Mouse (Mus musculus) megakaryocyte, adult 5-6 weeks (primary cell): ENCODE results near the gene 6030408B16Rik. TPM values are rescaled to one million over a fixed set of nuclear protein-coding genes. Genes with fewer than 3 reads are reported as not detected.

Source experiments
- ATAC-seq: 2 replicates; pipeline ENCODE4 v1.8.0; 2016; ENCODE audit warnings: mild to moderate bottlenecking, inconsistent platforms; ENCODE audit not compliant: poor library complexity, severe bottlenecking
- total RNA-seq, 2 experiments: library from RNA; stranded (forward) in 1 of 2; stranded (reverse) in 1 of 2; fragments of 153-499, 151-499 nt in 1 of 2; fragments of 221-1000, 200-1000 nt in 1 of 2; gene quantifications; 2 replicates each; pipeline versions ENCODE4 v1.2.3 to v1.2.4; 2015 to 2017

The 6030408B16Rik gene
- total RNA-seq, 2 experiments from 2014 or later, result not detected

DNA sequence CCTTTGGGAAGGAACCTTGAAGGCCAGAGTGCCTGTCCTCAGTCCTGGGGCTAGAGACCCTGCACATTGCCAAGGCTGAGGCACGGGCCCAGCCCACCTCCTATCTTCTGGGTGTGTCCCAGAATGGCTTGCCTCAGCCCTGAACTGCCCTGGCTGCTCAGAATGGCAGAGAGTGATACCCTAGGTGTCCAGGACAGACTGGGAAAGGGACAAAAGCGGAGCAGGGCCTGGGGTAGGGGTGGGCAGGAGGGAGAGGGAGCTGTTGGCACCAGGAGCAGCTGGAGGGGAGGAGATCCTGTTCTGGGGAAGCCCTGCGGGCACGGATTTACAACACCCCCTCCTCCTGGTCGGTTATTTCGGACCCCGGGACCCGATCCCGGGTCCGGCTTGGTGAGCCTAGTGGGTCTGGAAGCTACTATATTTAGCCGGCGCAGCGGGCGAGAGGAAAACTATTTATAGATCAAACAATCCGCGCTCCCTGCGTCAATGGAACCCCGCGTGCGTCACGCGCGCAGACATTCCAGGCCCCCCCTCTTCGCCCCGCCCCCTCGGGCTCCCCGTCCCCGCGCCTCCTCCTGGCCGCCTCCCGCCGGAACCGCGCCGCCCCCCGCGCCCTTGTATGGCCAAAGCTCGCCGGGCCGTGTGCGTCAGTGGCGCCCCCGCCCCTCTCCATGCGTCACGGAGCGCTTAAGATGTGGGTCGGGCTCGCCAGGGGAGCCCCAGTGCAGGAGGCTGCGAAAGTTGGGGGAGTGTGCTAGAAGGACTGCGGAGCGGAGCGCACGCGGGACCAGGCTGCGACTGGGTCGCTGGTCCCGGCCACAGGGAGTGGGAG lies 26.7 kb upstream of the 6030408B16Rik start:
- peak; percentile 70 for ATAC-seq

DNA sequence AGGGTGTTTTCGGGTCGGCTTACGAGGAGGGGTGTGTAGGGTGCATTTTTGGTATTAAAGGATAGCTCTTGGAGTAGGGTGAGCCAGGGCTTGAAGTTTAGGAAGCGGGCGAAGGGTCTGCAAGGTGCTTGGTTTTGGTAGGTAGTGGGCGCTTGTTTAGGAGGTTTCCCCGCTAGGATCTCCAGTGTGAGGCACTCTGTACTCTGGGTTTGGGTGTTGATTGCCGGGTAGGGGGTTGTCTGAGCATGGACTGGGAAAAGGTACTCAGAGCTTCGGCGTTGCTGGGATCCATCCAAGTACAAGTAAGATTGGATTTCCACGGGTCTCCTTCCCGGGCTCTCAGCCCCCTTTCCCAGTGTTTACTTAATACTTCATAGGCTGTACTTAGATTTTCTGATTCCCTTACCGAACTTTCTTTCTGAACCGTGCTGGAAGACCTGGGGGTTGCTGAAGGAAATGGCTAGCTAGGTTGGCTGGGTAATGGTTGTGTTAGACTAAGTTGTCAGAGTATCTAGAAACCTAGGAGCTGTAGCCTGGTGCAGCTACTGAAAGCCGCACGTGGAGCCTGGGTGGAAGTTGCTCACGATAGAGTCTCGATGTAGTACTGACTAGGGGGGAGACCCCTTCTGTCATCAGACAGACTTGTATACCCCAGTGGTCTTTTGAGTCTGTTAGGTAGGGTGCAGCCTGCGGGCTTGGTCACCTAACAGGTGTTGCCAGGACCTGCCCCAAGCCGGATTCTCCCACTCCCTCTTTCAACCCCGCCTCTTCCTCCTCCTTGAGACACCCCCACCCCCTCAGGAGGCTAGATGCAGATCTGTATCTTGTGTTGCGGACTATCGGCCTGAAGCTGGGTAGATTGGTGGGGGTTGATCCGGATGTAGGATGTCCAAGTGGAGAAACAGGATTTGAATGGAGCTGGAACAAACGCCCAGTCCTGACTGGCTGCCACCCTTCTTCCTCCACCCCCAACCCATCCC lies 25.7 kb upstream of the 6030408B16Rik start:
- ATAC-seq, result no peak

DNA sequence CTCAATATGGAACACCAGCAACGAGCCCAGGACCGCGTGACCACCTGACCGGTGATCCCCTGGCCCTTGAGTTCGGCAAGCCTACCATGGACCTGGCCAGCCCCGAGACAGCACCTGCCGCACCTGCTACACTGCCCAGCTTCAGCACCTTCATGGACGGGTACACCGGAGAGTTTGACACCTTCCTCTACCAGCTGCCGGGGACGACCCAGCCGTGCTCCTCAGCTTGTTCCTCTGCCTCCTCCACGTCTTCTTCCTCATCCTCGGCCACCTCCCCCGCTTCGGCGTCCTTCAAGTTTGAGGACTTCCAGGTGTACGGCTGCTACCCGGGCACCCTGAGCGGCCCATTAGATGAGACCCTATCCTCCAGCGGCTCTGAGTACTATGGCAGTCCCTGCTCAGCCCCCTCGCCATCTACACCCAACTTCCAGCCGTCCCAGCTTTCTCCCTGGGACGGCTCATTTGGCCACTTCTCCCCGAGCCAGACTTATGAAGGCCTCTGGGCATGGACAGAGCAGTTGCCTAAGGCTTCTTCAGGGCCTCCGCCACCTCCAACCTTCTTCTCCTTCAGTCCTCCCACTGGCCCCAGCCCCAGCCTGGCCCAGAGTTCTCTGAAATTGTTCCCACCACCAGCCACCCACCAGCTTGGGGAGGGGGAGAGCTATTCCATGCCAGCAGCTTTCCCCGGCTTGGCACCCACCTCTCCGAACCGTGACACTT lies 22.8 kb upstream of the 6030408B16Rik start:
- no peak for ATAC-seq

DNA sequence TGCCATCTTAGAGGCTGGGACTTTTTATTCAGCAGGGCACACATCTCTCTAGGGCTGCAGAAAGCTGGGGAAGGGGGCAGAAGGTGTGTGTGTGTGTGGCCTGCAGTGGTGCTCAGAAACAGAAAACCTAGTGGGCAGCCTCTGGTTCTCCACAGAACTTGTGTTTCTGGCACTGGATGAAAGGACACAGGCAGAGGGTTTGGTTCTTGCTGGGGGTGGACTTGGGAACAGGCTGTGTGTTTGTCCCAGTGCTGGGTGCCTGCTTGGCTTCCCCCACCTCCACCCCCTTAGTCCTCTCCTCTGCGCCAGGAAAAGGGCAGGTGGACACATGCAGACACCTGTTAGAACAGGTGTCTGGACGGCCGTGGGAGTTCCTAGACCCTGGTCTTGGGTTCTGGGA lies 21.9 kb upstream of the 6030408B16Rik start:
- no peak for ATAC-seq

DNA sequence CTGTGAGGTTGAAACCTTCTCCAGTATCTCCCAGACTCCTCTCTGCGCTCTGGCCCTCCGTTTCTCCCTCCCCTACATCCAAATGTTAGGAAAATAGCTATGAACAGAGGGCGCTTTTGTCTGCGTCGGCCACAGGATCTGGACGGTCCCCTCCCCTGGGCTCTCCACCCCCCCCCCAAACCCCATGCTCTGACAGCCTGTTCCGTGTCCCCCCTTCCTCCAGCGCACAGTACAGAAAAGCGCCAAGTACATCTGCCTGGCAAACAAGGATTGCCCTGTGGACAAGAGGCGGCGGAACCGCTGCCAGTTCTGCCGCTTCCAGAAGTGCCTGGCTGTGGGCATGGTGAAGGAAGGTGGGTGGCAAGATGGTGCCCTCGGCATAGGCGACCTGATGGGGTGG lies 21.5 kb upstream of the 6030408B16Rik start:
- no peak for ATAC-seq

DNA sequence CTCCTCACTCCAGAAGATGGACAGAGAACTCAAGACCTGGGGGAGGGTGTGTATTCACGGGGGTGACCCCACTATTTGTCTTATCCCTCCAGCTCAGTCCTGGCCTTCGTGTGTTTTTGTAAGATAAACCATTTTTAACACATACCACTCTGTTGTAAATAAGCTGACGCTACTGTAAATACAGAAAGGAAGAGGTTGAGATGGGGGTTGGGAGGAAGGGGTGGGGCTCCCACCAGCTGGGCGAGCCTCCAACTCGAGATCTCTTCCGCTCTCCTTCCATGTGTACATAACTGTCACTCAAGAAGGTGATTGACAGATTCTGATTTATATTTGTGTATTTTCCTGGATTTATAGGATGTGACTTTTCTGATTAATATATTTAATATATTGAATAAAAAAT lies 18.6 kb upstream of the 6030408B16Rik start:
- no peak for ATAC-seq

DNA sequence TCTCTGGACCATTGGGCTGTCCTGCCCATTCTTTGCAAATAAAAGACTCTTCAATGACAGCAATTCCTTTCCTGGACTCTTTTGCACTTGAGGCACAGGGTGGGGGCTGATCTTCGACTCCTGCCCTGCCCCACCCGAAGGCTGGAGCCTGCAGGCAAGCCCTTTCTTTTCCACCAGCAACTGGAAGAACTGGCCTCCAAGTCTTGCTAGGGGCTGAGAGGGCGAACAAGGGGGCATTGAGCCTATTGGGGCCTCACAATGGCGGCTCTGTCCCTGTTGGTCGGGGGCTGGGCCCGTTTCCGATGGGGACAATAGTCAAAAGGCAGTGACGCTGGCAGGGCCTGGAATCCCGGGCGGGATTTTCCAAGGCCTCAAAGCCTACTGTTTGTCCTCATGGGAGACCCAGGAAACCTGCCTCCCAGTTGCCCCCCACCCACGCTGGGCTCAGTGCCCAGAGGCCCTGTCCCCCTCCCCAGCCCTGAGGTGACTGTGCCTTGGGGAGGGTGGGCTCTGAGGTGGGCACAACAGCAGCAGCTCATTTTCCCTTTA lies 15.6 kb upstream of the 6030408B16Rik start:
- ATAC-seq, result no peak

DNA sequence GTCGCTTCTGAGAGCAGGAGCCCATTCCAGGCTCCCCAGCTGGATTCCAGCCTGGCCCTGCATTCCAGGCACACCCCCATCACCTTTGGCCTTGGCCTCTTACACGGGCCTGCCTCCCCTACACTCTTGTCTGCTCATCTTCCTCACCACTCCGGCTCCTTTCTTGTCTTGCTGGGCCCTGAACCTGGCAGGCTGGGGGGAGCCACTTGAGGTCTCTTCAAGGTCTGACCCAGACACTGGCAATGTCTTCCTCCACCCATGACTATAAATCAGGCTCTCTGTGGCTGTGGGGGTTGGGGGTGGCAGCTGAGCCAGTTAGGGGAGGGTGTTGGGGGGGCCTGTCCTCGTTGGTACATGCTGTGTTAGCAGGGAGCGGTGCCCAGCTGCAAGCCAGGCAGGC lies 14.4 kb upstream of the 6030408B16Rik start:
- ATAC-seq, result no peak

DNA sequence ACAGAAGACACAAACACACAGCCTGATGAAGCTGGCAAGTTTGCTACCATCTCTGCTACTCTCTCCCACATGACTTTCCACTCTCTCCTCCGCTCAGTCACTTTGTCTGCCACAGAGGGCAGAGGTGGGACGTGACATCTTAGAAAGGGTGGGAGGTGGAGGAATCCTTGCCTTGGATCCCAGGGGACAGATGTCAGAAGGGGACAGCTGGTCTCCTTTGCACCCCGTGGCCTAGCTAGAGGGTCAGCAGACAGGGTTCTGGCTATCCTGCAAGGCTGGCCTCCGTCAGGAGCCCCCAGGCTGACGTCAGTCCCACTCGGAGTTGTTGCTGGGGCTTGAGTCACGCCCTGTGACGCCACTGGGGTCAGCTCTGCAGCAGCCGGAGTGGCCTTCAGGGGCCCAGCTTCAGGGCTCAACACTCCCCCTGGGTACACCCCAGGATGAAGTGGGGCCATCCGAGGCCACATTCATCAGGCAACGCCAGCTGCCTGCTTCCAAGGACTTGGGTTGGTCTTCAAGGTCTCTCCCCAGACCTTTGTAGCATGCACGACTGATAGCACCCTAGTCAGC lies 13.5 kb upstream of the 6030408B16Rik start:
- no peak for ATAC-seq

DNA sequence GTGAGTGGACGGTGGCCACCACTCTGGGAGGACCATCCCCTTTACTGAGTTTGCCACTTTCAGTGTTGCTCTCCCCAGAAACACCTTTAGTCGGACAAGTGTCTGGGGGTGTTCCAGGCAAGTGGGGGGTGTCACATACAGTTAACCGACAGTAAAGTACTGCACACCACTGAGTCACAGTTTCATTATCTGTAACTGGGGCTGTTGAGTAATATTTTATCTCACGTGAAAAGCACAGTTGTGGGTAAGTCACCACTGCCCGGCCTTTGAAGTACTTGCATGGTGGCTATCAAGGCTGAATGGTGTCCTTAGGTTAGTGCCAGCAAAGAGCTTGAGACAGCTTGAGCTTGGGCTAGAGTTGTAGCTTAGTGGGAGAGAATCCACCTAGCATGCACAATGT lies 10.5 kb upstream of the 6030408B16Rik start:
- ATAC-seq, result no peak

DNA sequence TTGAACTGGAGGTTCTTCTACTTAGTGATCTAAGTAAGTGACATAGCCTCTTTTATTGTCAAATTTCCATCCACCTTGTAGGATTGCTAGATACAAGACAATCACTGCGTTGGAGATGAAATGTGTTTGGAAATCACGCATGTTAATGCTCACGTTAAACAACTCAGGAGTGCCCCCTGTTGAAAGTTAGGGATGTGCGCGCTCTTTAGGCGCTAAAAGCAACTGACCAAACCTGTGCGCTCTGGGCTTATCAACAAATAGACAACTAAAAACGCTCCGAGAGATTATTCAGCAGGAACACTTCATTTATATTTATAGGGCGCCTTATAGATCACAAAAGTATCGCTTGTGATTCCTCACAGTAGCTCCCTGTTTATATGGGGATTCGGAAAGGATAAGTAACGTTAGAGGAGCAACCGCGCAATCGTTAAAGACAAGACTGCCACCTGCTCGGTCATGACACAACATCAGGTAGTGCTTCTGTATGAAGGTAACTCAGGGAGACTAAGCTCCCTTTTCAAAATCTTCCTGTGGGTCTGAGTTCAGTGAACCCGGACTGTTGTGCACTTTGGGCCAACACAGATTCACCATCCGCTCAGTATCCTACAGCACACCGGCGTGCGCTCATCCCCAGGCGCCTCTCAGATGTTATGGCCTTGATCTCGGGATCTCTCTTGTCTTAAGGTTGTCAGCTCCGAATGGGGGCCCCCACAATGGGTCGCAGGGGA lies 9.7 kb upstream of the 6030408B16Rik start:
- ATAC-seq, result peak; percentile 60

DNA sequence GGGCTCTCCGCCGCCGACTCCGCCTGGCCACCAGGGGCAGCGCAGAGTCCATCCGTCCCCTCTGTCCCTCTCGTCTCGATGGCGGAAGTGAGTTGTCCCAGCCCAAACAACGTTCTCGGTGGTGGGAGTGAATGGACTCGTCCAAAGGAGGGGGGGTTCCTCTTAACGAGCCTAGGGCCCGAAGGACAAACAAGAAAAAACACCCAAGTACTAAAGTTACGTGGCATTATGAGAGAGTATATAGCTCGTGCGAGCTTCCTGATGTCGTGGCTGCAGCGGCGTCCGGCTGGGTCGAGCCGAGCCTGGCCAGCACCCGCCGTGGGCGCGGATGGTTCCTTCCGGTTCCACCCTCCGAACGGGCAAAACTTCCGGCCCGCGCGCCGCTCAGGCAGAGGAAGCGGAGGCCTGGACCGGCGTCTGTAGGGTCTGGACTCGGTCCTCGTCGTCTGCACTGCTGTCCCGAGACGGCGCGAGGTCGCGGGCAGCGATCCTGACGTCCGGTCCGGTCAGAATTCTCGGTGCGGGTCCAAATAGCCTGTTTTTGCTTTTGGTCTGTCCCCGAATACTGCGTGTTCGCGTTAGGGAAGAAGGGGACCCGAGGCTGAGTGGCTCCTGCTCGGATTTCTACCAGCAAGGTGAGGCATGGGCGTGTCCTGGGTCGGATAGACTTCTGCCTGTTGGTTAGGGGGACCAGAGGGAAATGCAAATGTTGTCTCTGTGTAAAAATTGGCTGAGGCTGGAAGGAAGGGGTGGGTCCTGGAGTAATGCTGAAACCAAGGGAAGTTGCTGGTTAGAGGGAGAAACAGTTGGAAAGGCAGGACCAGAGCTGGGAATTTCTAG lies 8.9 kb upstream of the 6030408B16Rik start, which contains the start of gene Atg101:
TSS of gene Atg101 (plus strand) at position 362 of the 840 bp plus-strand sequence.
- peak; percentile 92 for ATAC-seq

DNA sequence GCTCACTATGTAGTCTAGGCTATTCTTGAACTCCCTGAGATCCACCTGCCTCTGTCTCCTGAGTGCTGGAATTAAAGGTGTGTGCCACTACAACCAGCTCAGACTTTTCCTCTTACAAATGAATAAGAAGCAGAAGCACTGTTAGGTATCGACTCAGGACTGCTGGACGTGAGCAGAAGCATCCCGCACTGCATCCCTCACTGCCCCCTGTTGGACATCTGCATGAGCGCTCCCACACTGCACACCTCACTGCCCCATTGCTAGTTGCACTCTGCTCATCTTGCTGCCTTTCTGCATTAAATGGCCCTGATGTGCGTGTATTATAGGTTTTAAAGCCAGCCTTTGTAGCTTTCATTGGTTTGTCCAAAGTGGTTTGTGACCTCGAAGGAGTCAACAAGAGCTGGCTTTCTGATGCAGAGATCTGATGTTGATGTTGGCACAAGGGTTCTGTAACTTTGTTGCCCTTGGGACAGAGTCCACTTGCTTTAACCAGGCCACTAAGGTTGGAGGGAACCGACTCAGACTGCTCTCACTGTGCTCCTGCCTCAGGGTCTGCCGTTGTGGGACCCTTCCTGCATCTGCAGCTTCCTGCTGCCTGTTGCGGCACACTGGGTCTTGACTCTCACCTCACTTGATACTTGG lies 6.8 kb upstream of the 6030408B16Rik start:
- ATAC-seq, result 0 out of 2 replicates have a peak, but pooled peaks have one; percentile 19

DNA sequence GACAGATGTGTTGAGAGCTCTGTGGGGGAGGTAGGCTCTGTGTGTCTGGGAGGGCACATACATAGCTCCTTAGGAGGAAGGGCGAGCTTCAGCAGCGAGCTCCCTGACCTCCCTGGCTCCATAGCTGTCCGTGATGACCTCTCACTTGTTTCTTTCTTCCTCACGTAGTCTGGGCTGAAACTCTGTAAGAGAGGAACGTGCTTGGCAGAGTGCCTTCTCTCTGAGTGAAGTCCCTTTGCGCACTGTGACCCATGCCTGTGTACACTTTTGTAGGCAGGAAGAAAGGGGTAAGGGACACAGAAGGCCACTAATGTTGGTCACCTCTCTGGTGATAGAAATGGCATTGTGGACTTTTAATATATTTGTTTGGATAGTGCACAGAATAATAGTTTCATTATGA lies 5.7 kb upstream of the 6030408B16Rik start:
- ATAC-seq, result no peak

DNA sequence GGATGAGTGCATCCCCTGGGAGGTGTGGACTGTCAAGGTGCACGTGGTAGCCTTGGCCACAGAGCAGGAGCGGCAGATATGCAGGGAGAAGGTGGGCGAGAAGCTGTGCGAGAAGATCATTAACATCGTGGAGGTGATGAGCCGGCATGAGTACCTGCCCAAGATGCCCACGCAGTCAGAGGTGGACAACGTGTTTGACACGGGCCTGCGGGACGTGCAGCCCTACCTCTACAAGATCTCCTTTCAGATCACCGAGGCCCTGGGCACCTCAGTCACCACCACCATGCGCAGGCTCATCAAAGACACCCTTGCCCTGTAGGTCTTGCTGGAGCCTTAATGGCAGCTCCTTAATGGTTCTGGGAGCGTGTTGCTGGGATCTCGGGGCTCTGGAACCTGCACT lies 2.7 kb upstream of the 6030408B16Rik start:
- no peak for ATAC-seq

DNA sequence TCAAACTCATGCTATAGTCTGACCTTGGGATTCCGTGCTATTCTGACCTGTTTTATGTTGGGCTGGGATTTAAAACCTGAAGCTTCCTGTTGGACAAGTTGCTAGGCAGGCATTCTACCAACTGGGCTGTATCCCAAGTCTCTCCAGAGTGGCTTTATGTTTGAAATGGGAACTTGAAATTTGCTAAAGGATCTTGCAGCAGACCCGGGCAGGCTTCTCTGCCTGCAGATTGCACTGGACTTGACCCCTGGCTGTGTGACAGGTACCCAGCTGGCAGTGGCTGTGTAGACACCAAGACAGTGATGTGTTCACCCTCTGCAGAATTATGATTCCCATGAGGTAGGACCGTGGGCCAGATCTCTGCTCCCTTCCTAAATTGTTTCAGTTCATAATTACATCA lies 1.0 kb upstream of the 6030408B16Rik start:
- ATAC-seq, result no peak

DNA sequence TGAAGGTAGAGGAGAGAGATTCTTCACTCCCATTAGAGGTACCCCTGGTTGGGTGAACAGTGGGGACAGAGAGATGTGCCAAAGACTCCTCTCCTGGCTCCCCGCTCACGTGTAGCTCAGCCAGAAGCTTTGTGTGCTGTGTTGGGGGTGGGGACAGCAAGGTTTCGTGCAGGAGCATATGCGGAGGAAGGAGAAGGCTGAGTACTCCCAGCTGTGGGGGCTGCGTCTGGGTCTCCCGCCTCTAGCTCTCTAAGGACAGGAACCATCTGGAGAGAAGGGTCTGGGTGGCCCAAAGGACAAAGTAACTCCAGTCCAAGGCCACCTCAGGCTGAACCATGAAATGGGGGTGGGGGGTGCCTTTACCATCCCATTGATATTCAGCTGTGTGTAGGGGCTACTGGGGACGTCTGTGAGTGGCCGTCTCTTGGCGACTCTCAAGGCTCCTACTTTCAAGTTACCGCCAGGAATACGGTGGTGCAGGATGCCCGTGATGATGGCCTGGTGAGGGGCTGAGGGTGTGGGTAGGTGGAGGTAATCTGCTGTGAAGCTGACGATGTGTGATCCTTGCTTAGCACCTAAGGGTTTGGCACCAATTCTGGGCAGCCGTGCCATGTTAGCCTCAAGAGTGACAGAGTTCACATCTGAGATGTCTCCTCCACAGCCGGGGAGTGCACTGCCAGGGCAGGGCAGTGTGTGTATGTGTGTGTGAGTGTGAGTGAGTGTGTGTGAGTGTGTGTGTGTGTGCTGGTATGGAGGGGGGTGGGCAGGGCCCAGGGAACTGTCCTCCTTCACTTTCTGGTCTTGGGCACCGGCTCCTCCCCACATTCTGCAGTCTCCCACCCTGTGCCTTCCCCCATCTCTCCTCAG lies 1.2 kb downstream of the 6030408B16Rik start:
- no peak for ATAC-seq
